Comparison of ENCODE assay signal across 8 mouse cellular contexts in the genomic region with DNA sequence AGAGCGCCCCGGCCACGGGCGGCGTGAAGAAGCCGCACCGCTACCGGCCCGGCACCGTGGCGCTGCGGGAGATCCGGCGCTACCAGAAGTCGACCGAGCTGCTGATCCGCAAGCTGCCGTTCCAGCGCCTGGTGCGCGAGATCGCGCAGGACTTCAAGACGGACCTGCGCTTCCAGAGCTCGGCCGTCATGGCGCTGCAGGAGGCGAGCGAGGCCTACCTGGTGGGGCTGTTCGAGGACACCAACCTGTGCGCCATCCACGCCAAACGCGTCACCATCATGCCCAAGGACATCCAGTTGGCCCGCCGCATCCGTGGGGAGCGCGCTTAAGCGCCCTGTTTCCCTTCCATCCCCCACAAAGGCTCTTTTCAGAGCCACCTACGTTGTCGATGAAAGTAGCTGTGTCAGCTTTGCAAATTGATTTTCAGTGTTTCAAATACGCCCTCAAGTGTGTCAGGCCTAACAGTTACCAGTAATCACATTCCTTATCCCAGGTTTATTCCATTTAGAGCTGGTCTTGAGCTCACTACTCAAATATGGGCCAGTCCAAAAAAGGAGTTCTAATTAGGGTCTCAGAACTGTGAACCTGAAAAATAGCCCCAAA. TPM values are rescaled to one million over a fixed set of nuclear protein-coding genes. Genes with fewer than 3 reads are reported as not detected.
DNase-seq lines count a peak whose midpoint lies in the region; ATAC-seq and TF ChIP-seq lines count a peak whose summit lies in the region.
"Not testable (repeated sequence)": the region's sequence is repeated elsewhere in the genome, so short reads cannot be mapped to it uniquely, and the experiment has no call there.

No protein-coding gene starts in this region.

- not testable (repeated sequence) for H3K36me3 ChIP-seq in ES-E14 (ENCODE audit: control insufficient read depth, insufficient read depth, low read length, poor library complexity, severe bottlenecking); forebrain, embryonic 16.5 days (ENCODE audit: control insufficient read depth, insufficient read depth); hindbrain, embryonic 13.5 days; lung, embryonic 14.5 days (ENCODE audit: insufficient read depth); myocyte (ENCODE audit: control insufficient read depth, insufficient read depth)

- peak; percentile 18 for ATAC-seq in forebrain, embryonic 16.5 days
- peak; percentile 55 for ATAC-seq in hindbrain, embryonic 13.5 days (ENCODE audit: low FRiP score)
- ATAC-seq in lung, embryonic 14.5 days (ENCODE audit: insufficient read depth), result peak; percentile 43

- H3K9me3 ChIP-seq in ES-E14 (ENCODE audit: control insufficient read depth, insufficient read depth, low read depth, low read length); forebrain, embryonic 16.5 days (ENCODE audit: control insufficient read depth, low read length); hindbrain, embryonic 13.5 days; lung, embryonic 14.5 days (ENCODE audit: low read depth, low read length): not testable (repeated sequence)

- H3K4me2 ChIP-seq in forebrain, embryonic 16.5 days (ENCODE audit: low read length), result peak overlapping the region; percentile 75
- H3K4me2 ChIP-seq in hindbrain, embryonic 13.5 days, result peak overlapping the region; percentile 84
- H3K4me2 ChIP-seq in lung, embryonic 14.5 days, result peak overlapping the region; percentile 87
- H3K4me2 ChIP-seq in myocyte (ENCODE audit: low read depth), result peak overlapping the region; percentile 82

- H3K9ac ChIP-seq in ES-E14 (ENCODE audit: insufficient read depth, low read depth, low read length, poor library complexity, severe bottlenecking), result peak overlapping the region; percentile 76
- H3K9ac ChIP-seq in forebrain, embryonic 16.5 days (replicated peaks; ENCODE audit: low read depth, low read length), result peak overlapping the region; percentile 60
- peak overlapping the region; percentile 67 for H3K9ac ChIP-seq in hindbrain, embryonic 13.5 days
- peak overlapping the region; percentile 79 for H3K9ac ChIP-seq in lung, embryonic 14.5 days

- H3K4me3 ChIP-seq in ES-E14 (ENCODE audit: insufficient read depth in 1 of 2, low read depth in 1 of 2, low read length in 2 of 2, poor library complexity in 1 of 2, severe bottlenecking in 1 of 2), result peak overlapping the region; percentile 61 to 62
- peak overlapping the region; percentile 61 for H3K4me3 ChIP-seq in forebrain, embryonic 16.5 days (replicated peaks; ENCODE audit: low read length)
- peak overlapping the region; percentile 54 for H3K4me3 ChIP-seq in hindbrain, embryonic 13.5 days
- H3K4me3 ChIP-seq in lung, embryonic 14.5 days (ENCODE audit: low read depth, low read length), result peak overlapping the region; percentile 53
- H3K4me3 ChIP-seq in myocyte, result peak overlapping the region; percentile 46

- H3K4me1 ChIP-seq in ES-E14 (ENCODE audit: control insufficient read depth in 2 of 2, insufficient read depth in 2 of 2, low read length in 2 of 2, poor library complexity in 1 of 2); lung, embryonic 14.5 days (ENCODE audit: insufficient read depth): not testable (repeated sequence)
- H3K4me1 ChIP-seq in forebrain, embryonic 16.5 days (replicated peaks; ENCODE audit: control insufficient read depth, insufficient read depth, low read length), result peaks cover 18% of the 10 kb centered on the region
- peaks cover 23% of the 10 kb centered on the region for H3K4me1 ChIP-seq in hindbrain, embryonic 13.5 days (replicated peaks)

- not testable (repeated sequence) for DNase-seq in ES-E14 (ENCODE audit: low read depth, low spot score); lung, embryonic 14.5 days
- DNase-seq in cerebellum, postnatal 10 days, result peak; percentile 22 to 63
- peak; percentile 43 for DNase-seq in layer of hippocampus, adult 9-11 months
- DNase-seq in telencephalon, adult 2 months (ENCODE audit: low read depth, low spot score), result peak; percentile 36

- 0% methylated on average over 11 of the region's 44 CpGs for WGBS in forebrain, embryonic 16.5 days
- WGBS in hindbrain, embryonic 13.5 days, result under 1% methylated on average over 13 of the region's 44 CpGs
- 0% methylated on average over 11 of the region's 44 CpGs for WGBS in lung, embryonic 14.5 days

- TF ChIP-seq POLR2A in myocyte (IDR thresholded peaks at IDR 0.05; ENCODE audit: insufficient read length, low read depth), result peak; percentile 84

- peak overlapping the region; percentile 46 for H3ac ChIP-seq in myocyte (ENCODE audit: control insufficient read depth, insufficient read length)

- not testable (repeated sequence) for TF ChIP-seq CTCF in lung, embryonic 14.5 days (IDR thresholded peaks at IDR 0.05; ENCODE audit: low read depth)

- in situ Hi-C loops in ES-E14 (cut with MboI; ENCODE audit: low sequenced_read_pairs in 2 of 2, unreplicated experiment in 2 of 2), result not testable (repeated sequence)

- H3K27me3 ChIP-seq in forebrain, embryonic 16.5 days (replicated peaks; ENCODE audit: control insufficient read depth, insufficient read depth, low read length); hindbrain, embryonic 13.5 days; lung, embryonic 14.5 days (ENCODE audit: insufficient read depth, low read length); myocyte (ENCODE audit: control insufficient read depth, insufficient read depth, insufficient read length): not testable (repeated sequence)

- H3K79me2 ChIP-seq in myocyte (ENCODE audit: control insufficient read depth, insufficient read depth), result not testable (repeated sequence)

- peak overlapping the region; percentile 74 for H3K27ac ChIP-seq in ES-E14 (ENCODE audit: insufficient read depth, low read depth, low read length, poor library complexity, severe bottlenecking)
- peak overlapping the region; percentile 99 for H3K27ac ChIP-seq in forebrain, embryonic 16.5 days (ENCODE audit: low read length)
- H3K27ac ChIP-seq in hindbrain, embryonic 13.5 days, result peak overlapping the region; percentile 96
- peak overlapping the region; percentile 98 for H3K27ac ChIP-seq in lung, embryonic 14.5 days (ENCODE audit: low read depth)

TF ChIP-seq in myocyte, 11 proteins besides CTCF, POLR2A, EP300 and RAD21:
- TF ChIP-seq POLR2AphosphoS2 (IDR thresholded peaks at IDR 0.05; ENCODE audit: insufficient read length, low read depth), result peak; percentile 90

RNA-seq across cellular contexts. Expression of gene Hist2h3b, which starts 0.4 kb away (rescaled TPM):
- total RNA-seq in ES-E14 (2012; rRNA removed), result 806 and 880 TPM in 2 replicates
- polyA plus RNA-seq in forebrain, embryonic 16.5 days (2015; fragmentation: Nextera tagmentation; extraction: Ambion mirVana), result 23.1 and 24.7 TPM in 2 replicates
- 19.6 and 22.4 TPM in 2 replicates for polyA plus RNA-seq in hindbrain, embryonic 13.5 days (2015; fragmentation: Nextera tagmentation; extraction: Ambion mirVana)
- polyA plus RNA-seq in lung, embryonic 14.5 days (2014; fragmentation: Nextera tagmentation; extraction: Ambion mirVana), result 100 and 111 TPM in 2 replicates
- polyA plus RNA-seq in myocyte (2012; fragmentation: generic; extraction: Trizol), result 1.1 TPM

RNA-seq across cellular contexts. Expression of gene Hist2h2bb, which starts 0.7 kb away (rescaled TPM):
- total RNA-seq in ES-E14 (2012; rRNA removed), result 1,985 and 2,453 TPM in 2 replicates
- 3.2 and 4.6 TPM in 2 replicates for polyA plus RNA-seq in forebrain, embryonic 16.5 days (2015; fragmentation: Nextera tagmentation; extraction: Ambion mirVana)
- polyA plus RNA-seq in hindbrain, embryonic 13.5 days (2015; fragmentation: Nextera tagmentation; extraction: Ambion mirVana), result 2.7 and 3.4 TPM in 2 replicates
- 23.2 and 26.7 TPM in 2 replicates for polyA plus RNA-seq in lung, embryonic 14.5 days (2014; fragmentation: Nextera tagmentation; extraction: Ambion mirVana)
- 3.7 TPM for polyA plus RNA-seq in myocyte (2012; fragmentation: generic; extraction: Trizol)

RNA-seq across cellular contexts. Expression of gene Hist2h4, which starts 5.8 kb away (rescaled TPM):
- total RNA-seq in ES-E14 (2012; rRNA removed), result 46.0 TPM in 2 replicates
- polyA plus RNA-seq in forebrain, embryonic 16.5 days (2015; fragmentation: Nextera tagmentation; extraction: Ambion mirVana), result 8.4 and 8.9 TPM in 2 replicates
- 5.2 and 6.1 TPM in 2 replicates for polyA plus RNA-seq in hindbrain, embryonic 13.5 days (2015; fragmentation: Nextera tagmentation; extraction: Ambion mirVana)
- 11.3 and 16.6 TPM in 2 replicates for polyA plus RNA-seq in lung, embryonic 14.5 days (2014; fragmentation: Nextera tagmentation; extraction: Ambion mirVana)
- polyA plus RNA-seq in myocyte (2012; fragmentation: generic; extraction: Trizol), result 1.1 TPM

RNA-seq across cellular contexts. Expression of gene Hist2h3c1, which starts 22.4 kb away (rescaled TPM):
- not detected in 2 replicates for total RNA-seq in ES-E14 (2012; rRNA removed)
- polyA plus RNA-seq in forebrain, embryonic 16.5 days (2015; fragmentation: Nextera tagmentation; extraction: Ambion mirVana), result 2.0 TPM in 1 of 2 replicates, not detected in the other
- 0.62 TPM in 1 of 2 replicates, not detected in the other for polyA plus RNA-seq in hindbrain, embryonic 13.5 days (2015; fragmentation: Nextera tagmentation; extraction: Ambion mirVana)
- 0.30 and 2.3 TPM in 2 replicates for polyA plus RNA-seq in lung, embryonic 14.5 days (2014; fragmentation: Nextera tagmentation; extraction: Ambion mirVana)
- polyA plus RNA-seq in myocyte (2012; fragmentation: generic; extraction: Trizol), result not detected

RNA-seq across cellular contexts. Expression of gene Hist2h2aa1, which starts 23.6 kb away (rescaled TPM):
- 2,311 and 3,075 TPM in 2 replicates for total RNA-seq in ES-E14 (2012; rRNA removed)
- 20.6 and 26.5 TPM in 2 replicates for polyA plus RNA-seq in forebrain, embryonic 16.5 days (2015; fragmentation: Nextera tagmentation; extraction: Ambion mirVana)
- 15.6 and 29.2 TPM in 2 replicates for polyA plus RNA-seq in hindbrain, embryonic 13.5 days (2015; fragmentation: Nextera tagmentation; extraction: Ambion mirVana)
- 13.0 and 15.7 TPM in 2 replicates for polyA plus RNA-seq in lung, embryonic 14.5 days (2014; fragmentation: Nextera tagmentation; extraction: Ambion mirVana)
- polyA plus RNA-seq in myocyte (2012; fragmentation: generic; extraction: Trizol), result not detected
